Mouse (Mus musculus) stomach, embryonic 16.5 days (tissue): ENCODE results near the gene Dnah8. TPM values are rescaled to one million over a fixed set of nuclear protein-coding genes. Genes with fewer than 3 reads are reported as not detected.

Experiments used
- ATAC-seq: fragments of 200-750 bp; cut with Nextera tagmentation; 2 replicates; pipeline ENCODE4 v1.8.0; 2017; ENCODE audit warnings: moderate number of reproducible peaks, moderate TSS enrichment; ENCODE audit not compliant: insufficient read depth, low FRiP score
- H3K27ac ChIP-seq: fragments of 300-500 bp; sonication (generic); 2 replicates; pipeline ENCODE4 v1.5.1; 2014; ENCODE audit warnings: low read length
- H3K27me3 ChIP-seq: fragments of 300-500 bp; sonication (generic); 2 replicates; pipeline ENCODE4 v1.6.1; 2014; ENCODE audit warnings: low read length, control low read depth, mixed read lengths; ENCODE audit not compliant: control insufficient read depth, insufficient read depth
- H3K36me3 ChIP-seq: fragments of 300-500 bp; sonication (generic); 2 replicates; pipeline ENCODE4 v1.6.1; 2014; ENCODE audit warnings: low read length; ENCODE audit not compliant: control insufficient read depth, insufficient read depth
- H3K4me1 ChIP-seq: fragments of 300-500 bp; sonication (generic); 2 replicates; pipeline ENCODE4 v1.6.1; 2014; ENCODE audit warnings: low read length, control low read depth, mixed read lengths; ENCODE audit not compliant: control insufficient read depth, insufficient read depth
- H3K4me2 ChIP-seq: fragments of 300-500 bp; sonication (generic); 2 replicates; pipeline ENCODE4 v1.6.1; 2014; ENCODE audit warnings: low read depth, low read length, mixed read lengths
- H3K4me3 ChIP-seq: fragments of 300-500 bp; sonication (generic); replicated peaks from 2 replicates; pipeline ENCODE4 v1.5.1; 2014; ENCODE audit warnings: mild to moderate bottlenecking, low read length
- H3K9ac ChIP-seq: fragments of 300-500 bp; sonication (generic); 2 replicates; pipeline ENCODE4 v1.6.1; 2014; ENCODE audit warnings: low read length
- H3K9me3 ChIP-seq: fragments of 300-500 bp; sonication (generic); replicated peaks from 2 replicates; pipeline ENCODE4 v1.6.1; 2016; ENCODE audit warnings: low read length, control low read depth; ENCODE audit not compliant: control insufficient read depth
- WGBS: fragments of 180-500 bp; shearing (Covaris S2); extraction: QIAGEN DNeasy Blood & Tissue Kit; methylation state at CpG from one replicate; pipeline ENCODE4 v1.1.7; 2014; 5-methylcytosine and 5-hydroxymethylcytosine counted together
- polyA plus RNA-seq: library from polyadenylated mRNA; unstranded; fragments of >200 nt; fragmentation: Nextera tagmentation; extraction: Ambion mirVana; gene quantifications from 2 replicates; pipeline ENCODE4 v1.2.1, GENCODE M21; 2015

The Dnah8 gene
- polyA plus RNA-seq, 1 experiment from 2014 or later, result 1.7 TPM

GRCm38 (mm10) chr17:30635367-30635766 is 11.2 kb downstream of the Dnah8 start:
- Histone ChIP-seq H3K9ac (peak overlapping the region; percentile 17; the same call in 1 of the 2 replicates), H3K36me3 (no peaks in the 10 kb centered on the region), H3K9me3 (no peaks in the 10 kb centered on the region), H3K4me1 (no peaks in the 10 kb centered on the region), H3K27me3 (no peaks in the 10 kb centered on the region), H3K4me2 (peak overlapping the region; percentile 31; the same call in 1 of the 2 replicates), H3K27ac (no peak overlapping the region), H3K4me3 (peak overlapping the region; percentile 37)
- 0 out of 2 replicates have a peak, but pooled peaks have one; percentile 29 for ATAC-seq
- WGBS, result 21% methylated on average over 17 of the region's 17 CpGs

GRCm38 (mm10) chr17:30637714-30638113 is 13.6 kb downstream of the Dnah8 start:
- 37% methylated on average over 1 of the region's 1 CpGs for WGBS

DNA sequence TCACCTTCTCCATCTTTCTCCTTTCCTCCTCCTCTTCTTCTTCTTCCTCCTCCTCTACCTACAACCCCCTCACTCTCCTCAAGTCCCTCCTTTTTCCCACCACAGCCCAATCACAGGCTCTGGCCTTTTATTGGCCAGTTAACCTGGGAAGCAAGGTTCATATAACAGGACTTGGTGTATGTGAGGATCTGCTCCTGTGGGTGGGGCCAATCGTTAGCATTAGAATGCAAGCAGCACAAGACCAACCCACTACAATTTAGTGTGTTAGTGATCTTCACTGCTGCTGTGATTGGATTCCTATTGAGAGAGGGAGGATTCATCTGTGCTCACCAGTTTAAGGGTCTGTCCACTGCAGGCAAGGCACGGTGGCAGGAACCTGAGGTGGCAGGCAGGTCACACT is 14.8 kb downstream of the Dnah8 start:
- no peak overlapping the region for H3K4me3 ChIP-seq
- ATAC-seq, result no peak
- no peak overlapping the region for H3K27ac ChIP-seq
- H3K36me3 ChIP-seq, result no peaks in the 10 kb centered on the region
- H3K9ac ChIP-seq, result no peak overlapping the region
- no peaks in the 10 kb centered on the region for H3K27me3 ChIP-seq
- WGBS, result 62% methylated on average over 2 of the region's 2 CpGs
- no peak overlapping the region for H3K4me2 ChIP-seq
- no peaks in the 10 kb centered on the region for H3K9me3 ChIP-seq
- no peaks in the 10 kb centered on the region for H3K4me1 ChIP-seq

More at GRCm38 (mm10) chr17:30637714-30638113, 13.6 kb downstream of the Dnah8 start:
- H3K27ac ChIP-seq, result no peak overlapping the region
- no peaks in the 10 kb centered on the region for H3K36me3 ChIP-seq
- no peak overlapping the region for H3K4me3 ChIP-seq
- H3K27me3 ChIP-seq, result no peaks in the 10 kb centered on the region
- ATAC-seq, result no peak
- H3K9me3 ChIP-seq, result no peaks in the 10 kb centered on the region
- no peaks in the 10 kb centered on the region for H3K4me1 ChIP-seq
- H3K4me2 ChIP-seq, result no peak overlapping the region
- H3K9ac ChIP-seq, result no peak overlapping the region

DNA sequence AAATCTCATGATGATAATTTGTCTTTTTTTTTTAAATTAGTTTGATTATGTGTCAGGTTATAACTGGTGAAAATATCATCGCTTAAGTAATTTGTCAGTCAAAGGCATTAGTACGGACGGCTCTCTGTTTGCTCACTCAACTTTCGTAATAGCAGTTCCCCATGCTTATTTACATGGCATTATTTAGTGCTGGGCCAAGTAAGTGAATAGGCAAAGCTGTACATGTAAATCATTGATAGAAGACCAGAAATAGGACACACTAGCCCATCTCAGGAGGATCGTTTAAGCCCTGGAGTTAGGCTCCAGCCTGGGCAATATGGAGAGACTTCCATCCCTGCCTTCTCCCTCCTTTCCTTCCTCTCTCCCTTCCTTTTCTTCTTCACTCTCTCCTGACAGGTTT is 16.7 kb downstream of the Dnah8 start:
- H3K4me3 ChIP-seq, result no peak overlapping the region
- ATAC-seq, result no peak
- H3K36me3 ChIP-seq, result no peaks in the 10 kb centered on the region
- no peak overlapping the region for H3K27ac ChIP-seq
- no peaks in the 10 kb centered on the region for H3K9me3 ChIP-seq
- no peaks in the 10 kb centered on the region for H3K4me1 ChIP-seq
- 80% methylated on average over 5 of the region's 5 CpGs for WGBS
- H3K4me2 ChIP-seq, result no peak overlapping the region
- no peak overlapping the region for H3K9ac ChIP-seq
- H3K27me3 ChIP-seq, result no peaks in the 10 kb centered on the region

- H3K4me1 ChIP-seq, result no peaks in the 10 kb centered on the region
- 0 out of 2 replicates have a peak, but pooled peaks cover 2% of the 10 kb centered on the region for H3K9me3 ChIP-seq
- ATAC-seq, result no peak
- no peak overlapping the region for H3K9ac ChIP-seq
- H3K27ac ChIP-seq, result no peak overlapping the region
- no peaks in the 10 kb centered on the region for H3K36me3 ChIP-seq
- H3K4me2 ChIP-seq, result no peak overlapping the region
- 91% methylated on average over 3 of the region's 3 CpGs for WGBS
- no peak overlapping the region for H3K4me3 ChIP-seq
- H3K27me3 ChIP-seq, result no peaks in the 10 kb centered on the region
Observed at GRCm38 (mm10) chr17:30648770-30649169, 24.6 kb downstream of the Dnah8 start.

GRCm38 (mm10) chr17:30653010-30653409 is 28.9 kb downstream of the Dnah8 start:
- H3K4me3 ChIP-seq, result no peak overlapping the region
- H3K4me2 ChIP-seq, result no peak overlapping the region
- no peak for ATAC-seq
- no peak overlapping the region for H3K27ac ChIP-seq
- H3K9ac ChIP-seq, result no peak overlapping the region
- H3K27me3 ChIP-seq, result no peaks in the 10 kb centered on the region
- H3K9me3 ChIP-seq, result 0 out of 2 replicates have a peak, but pooled peaks cover 2% of the 10 kb centered on the region
- H3K36me3 ChIP-seq, result no peaks in the 10 kb centered on the region
- H3K4me1 ChIP-seq, result no peaks in the 10 kb centered on the region
- 91% methylated on average over 6 of the region's 6 CpGs for WGBS

GRCm38 (mm10) chr17:30657530-30658151 is 33.5 kb downstream of the Dnah8 start:
- peak overlapping the region; percentile 66 for H3K9ac ChIP-seq
- H3K4me1 ChIP-seq, result no peaks in the 10 kb centered on the region
- peak overlapping the region; percentile 45 for H3K4me3 ChIP-seq
- ATAC-seq, result peak; percentile 27; the same call in 1 of the 2 replicates
- WGBS, result 36% methylated on average over 8 of the region's 8 CpGs
- H3K27me3 ChIP-seq, result no peaks in the 10 kb centered on the region
- peak overlapping the region; percentile 84 for H3K27ac ChIP-seq
- H3K4me2 ChIP-seq, result peak overlapping the region; percentile 60
- H3K9me3 ChIP-seq, result no peaks in the 10 kb centered on the region
- no peaks in the 10 kb centered on the region for H3K36me3 ChIP-seq

DNA sequence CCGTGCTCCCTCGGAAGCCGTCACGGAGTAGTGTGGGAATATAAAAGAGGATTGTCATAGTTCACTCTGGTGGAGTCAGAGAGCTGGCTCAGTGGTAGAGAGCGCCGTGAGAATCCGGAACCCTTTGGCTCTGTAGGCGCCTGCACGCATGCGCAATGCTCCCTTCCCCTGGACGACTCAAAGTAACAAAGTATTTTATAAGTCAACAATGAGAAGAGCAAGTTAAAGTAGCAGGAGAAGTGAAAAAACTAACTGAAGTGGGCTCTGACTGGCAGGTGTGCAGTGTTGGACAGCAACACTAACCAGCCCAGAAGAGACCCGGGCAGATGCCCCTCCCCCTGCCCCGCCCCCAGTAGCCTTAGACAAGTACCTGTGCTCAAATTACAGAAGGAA is 34.0 kb downstream of the Dnah8 start:
- ATAC-seq, result peak; percentile 90
- peak overlapping the region; percentile 66 for H3K9ac ChIP-seq

GRCm38 (mm10) chr17:30662131-30662530 is 38.0 kb downstream of the Dnah8 start:
- H3K27ac ChIP-seq, result no peak overlapping the region
- H3K4me3 ChIP-seq, result no peak overlapping the region
- H3K9ac ChIP-seq, result no peak overlapping the region
- H3K27me3 ChIP-seq, result no peaks in the 10 kb centered on the region
- no peaks in the 10 kb centered on the region for H3K36me3 ChIP-seq
- H3K4me2 ChIP-seq, result no peak overlapping the region
- ATAC-seq, result no peak
- H3K9me3 ChIP-seq, result no peaks in the 10 kb centered on the region
- no peaks in the 10 kb centered on the region for H3K4me1 ChIP-seq
- 69% methylated on average over 8 of the region's 8 CpGs for WGBS

More for the DNA sequence above, 34.0 kb downstream of the Dnah8 start:
- Histone ChIP-seq H3K27ac (peak overlapping the region; percentile 84), H3K27me3 (no peaks in the 10 kb centered on the region), H3K9me3 (no peaks in the 10 kb centered on the region), H3K4me2 (peak overlapping the region; percentile 60), H3K36me3 (no peaks in the 10 kb centered on the region), H3K4me3 (peak overlapping the region; percentile 45), H3K4me1 (no peaks in the 10 kb centered on the region)
- 8% methylated on average over 13 of the region's 13 CpGs for WGBS
